Mouse (Mus musculus) stomach, embryonic 16.5 days (tissue): ENCODE measurements around the gene Stil. TPM values are rescaled to one million over a fixed set of nuclear protein-coding genes. Genes with fewer than 3 reads are reported as not detected.
A peak's percentile ranks its signal among the peaks of the same experiment; 100 is the strongest.
"Not testable (repeated sequence)": the region's sequence is repeated elsewhere in the genome, so short reads cannot be mapped to it uniquely, and the experiment has no call there.

Source experiments
- ATAC-seq: fragments of 200-750 bp; cut with Nextera tagmentation; 2 replicates; pipeline ENCODE4 v1.8.0; 2017; ENCODE audit warnings: moderate number of reproducible peaks, moderate TSS enrichment; ENCODE audit not compliant: insufficient read depth, low FRiP score
- H3K27ac ChIP-seq: fragments of 300-500 bp; sonication (generic); 2 replicates; pipeline ENCODE4 v1.5.1; 2014; ENCODE audit warnings: low read length
- H3K27me3 ChIP-seq: fragments of 300-500 bp; sonication (generic); 2 replicates; pipeline ENCODE4 v1.6.1; 2014; ENCODE audit warnings: low read length, control low read depth, mixed read lengths; ENCODE audit not compliant: control insufficient read depth, insufficient read depth
- H3K36me3 ChIP-seq: fragments of 300-500 bp; sonication (generic); 2 replicates; pipeline ENCODE4 v1.6.1; 2014; ENCODE audit warnings: low read length; ENCODE audit not compliant: control insufficient read depth, insufficient read depth
- H3K4me1 ChIP-seq: fragments of 300-500 bp; sonication (generic); 2 replicates; pipeline ENCODE4 v1.6.1; 2014; ENCODE audit warnings: low read length, control low read depth, mixed read lengths; ENCODE audit not compliant: control insufficient read depth, insufficient read depth
- H3K4me2 ChIP-seq: fragments of 300-500 bp; sonication (generic); 2 replicates; pipeline ENCODE4 v1.6.1; 2014; ENCODE audit warnings: low read depth, low read length, mixed read lengths
- H3K4me3 ChIP-seq: fragments of 300-500 bp; sonication (generic); replicated peaks from 2 replicates; pipeline ENCODE4 v1.5.1; 2014; ENCODE audit warnings: mild to moderate bottlenecking, low read length
- H3K9ac ChIP-seq: fragments of 300-500 bp; sonication (generic); 2 replicates; pipeline ENCODE4 v1.6.1; 2014; ENCODE audit warnings: low read length
- H3K9me3 ChIP-seq: fragments of 300-500 bp; sonication (generic); replicated peaks from 2 replicates; pipeline ENCODE4 v1.6.1; 2016; ENCODE audit warnings: low read length, control low read depth; ENCODE audit not compliant: control insufficient read depth
- WGBS: fragments of 180-500 bp; shearing (Covaris S2); extraction: QIAGEN DNeasy Blood & Tissue Kit; methylation state at CpG from one replicate; pipeline ENCODE4 v1.1.7; 2014; 5-methylcytosine and 5-hydroxymethylcytosine counted together
- polyA plus RNA-seq: library from polyadenylated mRNA; unstranded; fragments of >200 nt; fragmentation: Nextera tagmentation; extraction: Ambion mirVana; gene quantifications from 2 replicates; pipeline ENCODE4 v1.2.1, GENCODE M21; 2015

Gene Stil
- polyA plus RNA-seq, result 9.4 and 10.2 TPM in 2 replicates

DNA sequence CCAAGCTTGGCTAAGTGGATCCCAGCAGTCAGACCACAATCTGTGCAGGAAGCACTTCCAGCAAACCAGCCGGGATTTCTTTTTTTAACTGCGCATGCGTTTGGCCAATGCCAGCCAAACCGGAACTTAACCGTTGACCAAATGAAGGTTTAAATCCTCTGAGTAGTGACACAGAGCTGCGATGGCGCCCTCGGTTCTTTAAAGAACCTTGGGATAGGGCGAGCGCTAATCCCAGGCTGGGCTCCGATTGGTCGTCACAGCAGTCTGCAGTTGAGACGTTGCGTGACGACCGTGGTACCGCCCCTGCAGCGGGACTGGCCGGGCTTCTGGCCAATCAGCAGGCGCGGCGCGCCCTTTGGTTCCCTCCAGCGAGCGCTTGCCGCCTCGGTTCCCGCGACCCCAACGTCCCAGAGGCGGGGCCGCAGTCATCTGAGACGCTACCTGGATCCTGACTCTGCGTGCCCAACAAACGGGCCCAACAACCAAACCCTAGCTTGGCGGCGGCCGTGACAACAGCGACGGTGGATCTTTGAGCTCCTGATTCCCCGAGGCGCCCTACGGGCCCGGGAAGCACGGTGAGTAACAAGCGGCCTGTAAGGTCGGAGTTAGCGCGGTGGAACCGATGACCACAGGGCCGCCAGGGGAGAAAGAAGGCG is at the start of gene Stil:
Gene Stil (plus strand): TSS at position 387 of the 656 bp plus-strand sequence.
- Histone ChIP-seq H3K4me3 (peak within 1 kb of the TSS; percentile 86), H3K4me2 (peak within 1 kb of the TSS; percentile 88), H3K9me3 (no peaks in the 10 kb centered on the region), H3K27me3 (no peaks in the 10 kb centered on the region), H3K4me1 (peaks cover 15% of the 10 kb centered on the region), H3K9ac (peak within 1 kb of the TSS; percentile 87), H3K27ac (peak within 1 kb of the TSS; percentile 97), H3K36me3 (no peaks in the 10 kb centered on the region)
- ATAC-seq, result peak; percentile 100
- under 1% methylated on average over 52 of the region's 52 CpGs for WGBS

DNA sequence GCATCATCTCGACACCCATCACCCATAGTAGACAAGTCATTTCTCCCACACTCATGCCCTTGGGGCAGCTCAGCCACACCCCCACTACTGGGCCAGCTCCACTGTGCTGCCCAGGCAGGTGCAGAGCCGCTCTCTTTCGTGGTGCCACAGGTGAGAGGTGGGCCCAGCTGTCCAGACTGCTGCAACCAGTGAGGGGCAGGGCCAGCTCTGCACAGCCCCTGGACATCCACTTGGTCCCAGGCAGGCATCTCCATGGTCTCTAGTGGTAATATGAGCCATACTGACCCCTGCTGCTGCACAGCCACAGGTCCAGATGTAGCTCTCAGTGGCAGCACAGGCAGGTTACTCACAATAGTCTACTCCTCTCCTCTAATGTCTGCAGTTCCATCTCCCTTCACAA is 46.8 kb upstream of the Stil start:
- Histone ChIP-seq H3K4me1 (no peaks in the 10 kb centered on the region), H3K9ac (no peak overlapping the region), H3K9me3 (no peaks in the 10 kb centered on the region), H3K4me2 (no peak overlapping the region), H3K27ac (no peak overlapping the region), H3K4me3 (no peak overlapping the region), H3K27me3 (no peaks in the 10 kb centered on the region), H3K36me3 (no peaks in the 10 kb centered on the region)
- 86% methylated on average over 3 of the region's 3 CpGs for WGBS
- peak; percentile 25; the same call in 1 of the 2 replicates for ATAC-seq

DNA sequence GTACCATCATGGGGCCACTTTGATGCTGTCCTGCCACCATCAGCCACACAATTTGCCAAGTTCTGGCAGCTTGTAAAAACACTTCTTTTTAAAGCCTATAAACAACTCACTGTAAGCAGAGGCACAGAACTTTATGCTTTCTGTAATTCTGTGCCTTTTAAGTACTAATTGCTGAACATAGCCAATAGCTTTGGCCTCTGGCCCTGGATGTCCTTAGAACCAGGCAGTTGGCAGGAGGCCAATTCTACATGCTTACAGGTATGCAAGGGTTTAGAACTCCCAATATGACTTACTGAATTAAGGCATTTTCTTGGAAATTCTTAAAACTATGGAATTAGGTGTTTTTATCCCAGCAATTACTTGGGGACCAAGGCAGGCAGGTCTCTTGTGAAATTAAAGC is 42.6 kb upstream of the Stil start:
- no peak overlapping the region for H3K4me2 ChIP-seq
- H3K9me3 ChIP-seq, result no peaks in the 10 kb centered on the region
- H3K27ac ChIP-seq, result no peak overlapping the region
- H3K9ac ChIP-seq, result no peak overlapping the region
- H3K36me3 ChIP-seq, result 0 out of 2 replicates have a peak, but pooled peaks cover 3% of the 10 kb centered on the region
- no peak overlapping the region for H3K4me3 ChIP-seq
- ATAC-seq, result no peak
- H3K4me1 ChIP-seq, result no peaks in the 10 kb centered on the region
- no peaks in the 10 kb centered on the region for H3K27me3 ChIP-seq

DNA sequence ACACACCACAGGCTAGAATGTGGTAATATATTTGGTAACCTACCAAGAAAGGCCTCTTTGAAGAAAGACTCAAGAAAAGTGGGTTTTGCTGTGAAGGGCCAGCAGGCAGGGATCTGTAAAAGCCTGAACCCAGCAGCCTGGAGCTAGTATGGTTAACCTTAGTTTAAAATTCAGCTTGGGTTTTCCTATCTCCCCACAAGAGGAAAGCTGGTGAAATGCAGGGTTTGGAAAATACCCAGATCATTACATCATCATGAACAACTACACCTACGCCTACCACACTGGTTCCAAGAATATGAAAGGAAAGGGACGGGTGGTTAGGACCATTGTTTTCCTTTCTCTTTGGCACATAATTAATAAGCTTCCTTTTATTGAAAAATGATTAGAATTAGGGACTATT is 41.7 kb upstream of the Stil start:
- H3K27ac ChIP-seq, result no peak overlapping the region
- no peak overlapping the region for H3K9ac ChIP-seq
- WGBS, result 74% methylated on average over 2 of the region's 2 CpGs
- no peaks in the 10 kb centered on the region for H3K9me3 ChIP-seq
- H3K36me3 ChIP-seq, result peaks cover 8% of the 10 kb centered on the region; the same call in 1 of the 2 replicates
- H3K27me3 ChIP-seq, result no peaks in the 10 kb centered on the region
- H3K4me1 ChIP-seq, result no peaks in the 10 kb centered on the region
- no peak for ATAC-seq
- no peak overlapping the region for H3K4me2 ChIP-seq
- no peak overlapping the region for H3K4me3 ChIP-seq

DNA sequence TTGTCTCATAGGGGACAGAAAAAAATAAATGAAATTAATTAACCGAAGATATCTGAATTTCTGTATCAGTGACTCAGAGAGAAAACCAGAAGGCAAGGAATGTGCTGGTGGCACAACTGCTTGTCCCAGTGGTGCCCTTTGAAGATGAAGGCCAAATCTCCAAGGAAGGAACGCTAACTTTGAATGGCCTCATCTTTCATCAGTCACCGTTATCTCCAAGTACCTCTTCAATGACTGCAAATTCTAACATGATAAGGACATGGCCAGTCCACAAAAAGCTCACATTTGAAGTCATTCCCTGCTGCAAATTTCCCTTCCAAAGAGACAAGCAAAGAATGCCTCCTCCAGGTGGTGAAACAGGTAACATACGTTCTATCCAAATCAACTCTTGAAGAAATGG is 41.2 kb upstream of the Stil start:
- H3K27me3 ChIP-seq, result no peaks in the 10 kb centered on the region
- peaks cover 8% of the 10 kb centered on the region; the same call in 1 of the 2 replicates for H3K36me3 ChIP-seq
- H3K4me3 ChIP-seq, result no peak overlapping the region
- no peak overlapping the region for H3K9ac ChIP-seq
- H3K27ac ChIP-seq, result no peak overlapping the region
- no peaks in the 10 kb centered on the region for H3K9me3 ChIP-seq
- ATAC-seq, result no peak
- WGBS, result 88% methylated on average over 4 of the region's 4 CpGs
- H3K4me2 ChIP-seq, result no peak overlapping the region
- no peaks in the 10 kb centered on the region for H3K4me1 ChIP-seq

DNA sequence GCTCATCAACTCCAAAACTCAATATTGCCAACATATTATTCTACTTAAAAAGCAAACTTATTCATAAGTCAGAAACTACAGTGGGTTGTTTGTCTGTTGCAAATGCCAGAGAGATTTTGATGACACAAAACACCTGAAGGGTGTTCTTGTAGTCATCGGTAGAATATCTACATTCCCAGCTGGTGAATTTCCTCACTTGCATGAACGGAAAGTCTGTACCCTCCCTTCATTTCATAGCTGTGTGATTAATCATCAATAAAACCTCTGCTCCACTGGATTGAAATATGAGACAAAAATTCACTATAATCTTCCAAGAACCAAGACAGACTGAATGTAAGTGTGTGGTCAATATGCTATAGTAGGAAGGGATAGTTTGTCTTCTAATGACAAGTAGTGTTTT is 40.4 kb upstream of the Stil start:
- Histone ChIP-seq H3K9ac (no peak overlapping the region), H3K9me3 (no peaks in the 10 kb centered on the region), H3K4me2 (no peak overlapping the region), H3K4me1 (no peaks in the 10 kb centered on the region), H3K36me3 (peaks cover 8% of the 10 kb centered on the region; the same call in 1 of the 2 replicates), H3K27ac (no peak overlapping the region), H3K4me3 (no peak overlapping the region), H3K27me3 (no peaks in the 10 kb centered on the region)
- ATAC-seq, result no peak
- 68% methylated on average over 2 of the region's 2 CpGs for WGBS

DNA sequence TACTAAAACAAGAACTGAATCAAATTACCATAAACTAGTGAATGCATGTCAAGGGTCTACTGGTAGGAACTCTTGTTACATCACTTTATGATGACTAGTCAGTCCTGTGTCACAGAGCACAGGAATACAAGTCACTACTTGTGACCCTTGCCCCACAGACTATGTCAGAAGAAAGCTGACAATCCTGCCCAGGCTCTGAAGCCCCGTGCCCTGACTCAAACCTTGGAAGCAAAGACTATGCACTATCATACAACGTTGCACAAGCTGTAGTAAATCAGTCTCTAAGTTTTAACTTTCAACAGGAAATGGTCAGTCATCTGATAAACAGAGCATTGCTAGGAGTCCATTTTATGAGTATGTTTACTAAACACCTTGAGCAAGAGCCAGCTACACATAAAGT is 39.1 kb upstream of the Stil start:
- not testable (repeated sequence) for H3K4me3 ChIP-seq, ATAC-seq, H3K9ac ChIP-seq, H3K36me3 ChIP-seq, H3K27ac ChIP-seq, H3K27me3 ChIP-seq, H3K9me3 ChIP-seq, H3K4me2 ChIP-seq, H3K4me1 ChIP-seq
- WGBS, result 56% methylated on average over 2 of the region's 2 CpGs

DNA sequence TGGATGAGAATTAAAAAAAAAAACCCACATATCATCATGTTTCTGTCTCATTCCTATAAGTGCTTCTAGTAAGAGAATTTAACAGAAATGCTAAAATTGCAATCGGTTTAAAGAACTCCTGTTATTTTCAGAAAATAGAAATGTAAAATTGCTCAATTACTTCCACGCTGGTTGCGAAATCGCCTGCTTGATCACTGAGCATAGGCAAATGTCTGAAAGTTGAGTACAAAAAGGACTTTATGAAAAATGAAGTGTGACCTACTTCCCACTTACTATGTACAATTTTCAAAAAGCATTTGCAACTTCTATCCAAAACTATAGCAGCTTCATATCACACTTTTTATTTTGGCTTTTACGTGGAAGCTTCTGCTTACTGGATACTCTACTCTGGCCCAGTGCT is 29.2 kb upstream of the Stil start:
- peaks cover 9% of the 10 kb centered on the region; the same call in 1 of the 2 replicates for H3K36me3 ChIP-seq
- H3K9me3 ChIP-seq, result no peaks in the 10 kb centered on the region
- no peaks in the 10 kb centered on the region for H3K4me1 ChIP-seq
- no peak overlapping the region for H3K9ac ChIP-seq
- no peak for ATAC-seq
- 94% methylated on average over 5 of the region's 5 CpGs for WGBS
- H3K4me2 ChIP-seq, result no peak overlapping the region
- H3K27me3 ChIP-seq, result no peaks in the 10 kb centered on the region
- H3K27ac ChIP-seq, result no peak overlapping the region
- H3K4me3 ChIP-seq, result no peak overlapping the region

DNA sequence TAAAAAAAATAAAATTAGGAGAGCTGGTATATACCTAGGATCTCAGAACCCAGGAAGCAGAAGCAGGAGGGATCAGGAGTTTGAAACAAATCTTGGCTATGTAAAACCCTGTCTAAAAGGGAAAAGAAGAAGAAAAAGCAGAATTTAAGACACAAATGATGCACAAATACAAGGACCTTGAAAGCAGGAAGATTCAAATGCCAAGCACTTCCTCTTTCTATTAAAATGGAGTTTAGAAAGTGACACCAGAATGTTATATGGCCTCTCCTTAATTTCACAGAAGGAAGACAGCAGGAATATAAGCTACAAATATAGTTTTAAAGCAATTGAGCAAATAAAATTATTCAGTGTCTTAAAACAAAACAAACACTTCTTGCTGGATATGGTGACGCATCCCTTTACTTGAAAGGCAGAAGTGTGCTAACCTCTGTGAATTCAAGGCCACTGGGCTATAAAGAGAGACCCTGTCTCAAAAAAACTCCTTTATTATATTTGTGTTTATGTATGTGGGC is 26.7 kb upstream of the Stil start:
- 84% methylated on average over 1 of the region's 1 CpGs for WGBS
- Histone ChIP-seq H3K9me3 (no peaks in the 10 kb centered on the region), H3K4me2 (no peak overlapping the region), H3K36me3 (peaks cover 9% of the 10 kb centered on the region; the same call in 1 of the 2 replicates), H3K27ac (no peak overlapping the region), H3K4me1 (no peaks in the 10 kb centered on the region), H3K9ac (no peak overlapping the region), H3K4me3 (no peak overlapping the region), H3K27me3 (no peaks in the 10 kb centered on the region)
- no peak for ATAC-seq
